Mouse (Mus musculus): Measurements from ENCODE around the gene Tmem201. TPM values are rescaled to one million over a fixed set of nuclear protein-coding genes. Genes with fewer than 3 reads are reported as not detected.
A peak's percentile ranks its signal among the peaks of the same experiment; 100 is the strongest.

Tmem201 gene
- 5.1 and 5.8 TPM in 2 replicates for polyA plus RNA-seq (2015; fragmentation: Nextera tagmentation; extraction: Ambion mirVana)

DNA sequence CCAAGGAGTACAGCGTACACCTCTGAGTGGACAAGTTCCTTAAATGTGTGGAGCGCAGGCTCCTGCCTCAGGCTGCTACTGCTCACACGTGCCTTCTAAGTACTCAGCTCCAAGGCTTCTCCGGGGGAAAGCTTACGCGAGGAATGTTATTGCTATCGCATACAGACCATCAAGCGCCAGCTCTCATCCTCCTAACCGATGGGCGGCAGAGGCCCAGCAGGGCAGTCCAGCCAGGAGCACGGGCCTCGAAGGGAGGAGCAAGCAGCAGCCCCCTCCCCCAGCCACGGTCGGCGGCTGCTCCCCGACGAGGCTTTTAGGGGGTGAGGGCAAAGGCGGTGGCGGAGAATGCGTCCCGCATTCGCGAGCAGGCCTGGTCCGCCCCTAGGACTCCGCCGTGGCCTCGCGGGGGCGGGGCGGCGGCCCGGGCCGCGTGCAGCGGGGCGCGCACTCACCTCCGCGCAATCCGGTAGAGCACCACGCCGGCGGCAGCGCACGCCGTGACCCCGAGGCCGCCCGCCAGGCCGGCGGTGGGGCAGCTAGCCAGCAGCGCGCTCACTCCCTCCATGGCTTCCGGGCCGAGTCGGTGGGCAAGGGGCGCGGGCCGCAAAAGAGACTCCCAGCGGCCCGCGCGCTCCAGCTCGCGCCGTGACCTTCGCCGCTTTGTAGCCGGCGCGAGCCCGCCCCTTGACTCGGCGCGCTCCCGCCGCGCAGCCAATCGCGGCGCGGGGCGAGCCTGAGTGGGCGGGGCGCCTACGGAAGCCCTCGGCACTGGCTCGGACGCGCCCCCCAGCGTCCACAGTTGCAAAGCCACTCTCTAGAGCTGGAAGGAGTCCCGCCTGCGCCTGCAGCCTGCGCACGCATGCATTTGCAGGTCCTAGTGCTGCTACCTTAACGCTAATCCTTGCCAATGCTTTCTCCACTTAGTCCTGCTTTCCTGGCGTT lies at the start of gene Tmem201:
Gene Tmem201 (minus strand): TSS at position 662 of the 942 bp plus-strand sequence.
- DNase-seq = peak; percentile 95
- Histone ChIP-seq H3K9me3 (ENCODE audit: low read length) (no peaks in the 10 kb centered on the region), H3K36me3 (replicated peaks; ENCODE audit: insufficient read depth, low read length) (peaks cover 6% of the 10 kb centered on the region; the same call in 1 of the 2 replicates), H3K4me1 (ENCODE audit: insufficient read depth) (peaks cover 26% of the 10 kb centered on the region), H3K27me3 (ENCODE audit: insufficient read depth, low read length) (no peaks in the 10 kb centered on the region), H3K9ac (replicated peaks) (peak within 1 kb of the TSS; percentile 82), H3K4me3 (ENCODE audit: low read depth, low read length) (peak within 1 kb of the TSS; percentile 72), H3K27ac (ENCODE audit: low read depth) (peak within 1 kb of the TSS; percentile 81), H3K4me2 (ENCODE audit: low read depth, low read length) (peak within 1 kb of the TSS; percentile 100)
- ATAC-seq = peak; percentile 91
- 1% methylated on average over 73 of the region's 97 CpGs for WGBS (ENCODE audit: insufficient replicate concordance)
- TF ChIP-seq EP300 (IDR thresholded peaks at IDR 0.05; ENCODE audit: low read depth) (no peak), CTCF (IDR thresholded peaks at IDR 0.05; ENCODE audit: low read depth) (peak; percentile 94)

DNA sequence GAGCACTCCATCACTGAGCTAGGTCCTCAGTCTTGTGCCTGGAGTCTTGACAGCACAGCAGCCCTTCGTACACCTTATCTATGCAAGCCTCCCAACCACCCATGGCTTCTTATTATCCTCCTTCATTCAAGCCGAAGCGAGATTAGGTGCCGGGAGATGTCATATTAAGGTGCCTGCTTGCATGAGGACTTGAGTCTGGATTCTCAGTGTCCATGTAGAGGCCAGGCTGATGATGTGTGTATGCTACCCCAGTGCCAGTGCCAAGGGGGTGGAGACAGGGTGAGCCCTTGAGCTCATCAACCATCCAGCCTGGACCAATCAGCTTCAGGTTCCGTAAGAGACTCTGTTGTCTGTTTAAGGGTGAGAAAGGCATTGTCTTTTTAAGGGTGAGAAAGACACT lies 47.1 kb upstream of the Tmem201 start:
- no peaks in the 10 kb centered on the region for H3K9me3 ChIP-seq (ENCODE audit: low read length)
- peaks cover 19% of the 10 kb centered on the region for H3K4me1 ChIP-seq (ENCODE audit: insufficient read depth)
- no peak for ATAC-seq
- WGBS (ENCODE audit: insufficient replicate concordance) = 77% methylated on average over 5 of the region's 5 CpGs
- H3K9ac ChIP-seq (replicated peaks) = no peak overlapping the region
- no peak for DNase-seq
- H3K4me3 ChIP-seq (ENCODE audit: low read depth, low read length) = no peak overlapping the region
- no peak overlapping the region for H3K4me2 ChIP-seq (ENCODE audit: low read depth, low read length)
- no peak overlapping the region for H3K27ac ChIP-seq (ENCODE audit: low read depth)
- TF ChIP-seq CTCF (IDR thresholded peaks at IDR 0.05; ENCODE audit: low read depth) (no peak), EP300 (IDR thresholded peaks at IDR 0.05; ENCODE audit: low read depth) (no peak)
- H3K36me3 ChIP-seq (replicated peaks; ENCODE audit: insufficient read depth, low read length) = no peaks in the 10 kb centered on the region
- H3K27me3 ChIP-seq (ENCODE audit: insufficient read depth, low read length) = no peaks in the 10 kb centered on the region

DNA sequence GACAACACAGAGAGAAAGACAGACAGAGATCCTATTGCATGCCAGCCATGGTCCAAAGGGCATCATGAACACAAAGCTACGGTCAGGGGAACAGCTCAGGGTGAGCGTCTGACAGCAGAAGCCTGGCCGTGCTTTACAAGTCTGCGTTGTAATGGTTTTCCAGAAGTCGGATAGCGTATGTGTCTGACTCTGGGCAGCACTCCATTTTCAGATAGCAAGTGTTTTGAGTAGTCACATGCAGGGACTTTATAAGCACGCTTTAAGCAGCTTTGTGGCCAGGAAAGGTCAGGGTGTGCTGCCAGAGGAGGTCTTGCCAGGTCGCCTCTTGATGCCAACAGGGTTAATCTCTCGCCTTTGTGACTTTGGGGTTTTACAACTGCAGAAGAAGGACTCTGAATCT lies 46.5 kb upstream of the Tmem201 start:
- TF ChIP-seq EP300 (IDR thresholded peaks at IDR 0.05; ENCODE audit: low read depth) = no peak
- no peak for TF ChIP-seq CTCF (IDR thresholded peaks at IDR 0.05; ENCODE audit: low read depth)
- DNase-seq (no peak), ATAC-seq (0 out of 2 replicates have a peak, but pooled peaks have one; percentile 9)

DNA sequence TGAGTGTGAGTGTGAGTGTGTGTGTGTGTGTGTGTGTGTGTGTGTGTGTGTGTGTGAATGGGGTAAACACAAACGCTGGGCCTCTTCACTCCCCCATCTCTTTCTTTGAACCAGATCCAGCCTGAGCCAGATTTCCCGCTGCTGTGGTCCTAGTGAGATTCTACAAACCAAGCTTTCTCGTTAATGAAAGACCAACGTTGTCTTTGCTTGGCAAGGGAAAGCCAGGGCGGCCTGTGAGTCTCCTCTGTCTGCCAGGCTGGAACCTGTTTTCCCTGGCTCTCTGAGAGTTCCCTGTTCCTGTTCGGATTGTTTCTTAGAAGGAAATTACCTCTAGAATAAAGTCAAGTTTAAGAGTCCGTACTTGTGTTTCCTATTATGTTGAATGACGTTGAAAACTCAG lies 45.1 kb upstream of the Tmem201 start:
- TF ChIP-seq EP300 (IDR thresholded peaks at IDR 0.05; ENCODE audit: low read depth) (no peak), CTCF (IDR thresholded peaks at IDR 0.05; ENCODE audit: low read depth) (no peak)
- Histone ChIP-seq H3K4me2 (ENCODE audit: low read depth, low read length) (no peak overlapping the region), H3K9ac (replicated peaks) (no peak overlapping the region), H3K4me3 (ENCODE audit: low read depth, low read length) (no peak overlapping the region), H3K4me1 (ENCODE audit: insufficient read depth) (peaks cover 20% of the 10 kb centered on the region), H3K9me3 (ENCODE audit: low read length) (no peaks in the 10 kb centered on the region), H3K27ac (ENCODE audit: low read depth) (no peak overlapping the region), H3K36me3 (replicated peaks; ENCODE audit: insufficient read depth, low read length) (no peaks in the 10 kb centered on the region), H3K27me3 (ENCODE audit: insufficient read depth, low read length) (no peaks in the 10 kb centered on the region)
- DNase-seq = no peak
- 65% methylated on average over 8 of the region's 8 CpGs for WGBS (ENCODE audit: insufficient replicate concordance)
- ATAC-seq = no peak

More for the DNA sequence above, 46.5 kb upstream of the Tmem201 start:
- Histone ChIP-seq H3K27me3 (ENCODE audit: insufficient read depth, low read length) (no peaks in the 10 kb centered on the region), H3K4me1 (ENCODE audit: insufficient read depth) (peaks cover 19% of the 10 kb centered on the region), H3K4me2 (ENCODE audit: low read depth, low read length) (no peak overlapping the region), H3K9ac (replicated peaks) (no peak overlapping the region), H3K36me3 (replicated peaks; ENCODE audit: insufficient read depth, low read length) (no peaks in the 10 kb centered on the region), H3K9me3 (ENCODE audit: low read length) (no peaks in the 10 kb centered on the region), H3K4me3 (ENCODE audit: low read depth, low read length) (no peak overlapping the region), H3K27ac (ENCODE audit: low read depth) (0 out of 2 replicates have a peak overlapping the region, but pooled peaks have one; percentile 48)
- 54% methylated on average over 9 of the region's 9 CpGs for WGBS (ENCODE audit: insufficient replicate concordance)

DNA sequence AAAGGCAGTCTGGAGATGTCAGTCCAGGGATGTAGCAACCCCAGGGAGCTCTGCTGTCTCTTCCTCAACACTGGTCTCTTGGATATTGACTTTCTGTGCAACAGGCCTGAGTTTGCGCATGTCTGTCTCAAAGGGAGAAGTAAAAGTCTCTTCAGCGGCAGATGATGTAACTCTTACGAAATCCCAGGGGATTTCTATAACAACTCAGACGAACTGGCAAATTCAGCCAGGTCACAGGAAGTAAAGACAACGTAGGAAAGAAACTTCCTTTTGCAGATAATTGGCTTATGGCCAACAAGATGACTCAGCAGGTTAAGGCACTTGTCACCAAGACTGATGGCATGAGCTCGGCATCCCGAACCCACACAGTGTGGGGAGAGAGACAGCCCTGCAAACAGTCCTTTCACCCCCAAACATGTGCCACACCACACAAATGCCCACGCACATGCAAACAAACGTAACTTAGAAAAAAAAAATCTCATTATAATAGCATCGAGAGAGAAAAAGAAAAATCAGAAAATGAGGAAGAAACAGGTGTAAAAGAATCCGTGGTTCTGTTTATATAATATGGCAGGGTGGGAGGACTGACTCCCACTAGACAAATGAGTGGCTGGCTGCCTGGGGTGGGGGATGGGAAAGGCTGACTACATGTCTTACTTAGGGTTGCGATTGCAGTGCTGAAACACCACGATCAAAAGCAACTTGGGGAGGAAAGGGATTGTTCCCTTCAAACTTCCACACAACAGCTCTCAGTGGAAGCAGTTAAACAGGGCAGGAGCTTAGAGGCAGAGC lies 42.9 kb upstream of the Tmem201 start:
- peak; percentile 55 for DNase-seq
- Histone ChIP-seq H3K4me3 (ENCODE audit: low read depth, low read length) (no peak overlapping the region), H3K9me3 (ENCODE audit: low read length) (no peaks in the 10 kb centered on the region), H3K4me2 (ENCODE audit: low read depth, low read length) (peak overlapping the region; percentile 53), H3K9ac (replicated peaks) (peak overlapping the region; percentile 39; the same call in 1 of the 2 replicates), H3K4me1 (ENCODE audit: insufficient read depth) (peaks cover 23% of the 10 kb centered on the region), H3K36me3 (replicated peaks; ENCODE audit: insufficient read depth, low read length) (no peaks in the 10 kb centered on the region), H3K27me3 (ENCODE audit: insufficient read depth, low read length) (no peaks in the 10 kb centered on the region), H3K27ac (ENCODE audit: low read depth) (peak overlapping the region; percentile 84)
- peak; percentile 38 for ATAC-seq
- WGBS (ENCODE audit: insufficient replicate concordance) = 20% methylated on average over 13 of the region's 13 CpGs
- TF ChIP-seq EP300 (IDR thresholded peaks at IDR 0.05; ENCODE audit: low read depth) (peak; percentile 91), CTCF (IDR thresholded peaks at IDR 0.05; ENCODE audit: low read depth) (no peak)

DNA sequence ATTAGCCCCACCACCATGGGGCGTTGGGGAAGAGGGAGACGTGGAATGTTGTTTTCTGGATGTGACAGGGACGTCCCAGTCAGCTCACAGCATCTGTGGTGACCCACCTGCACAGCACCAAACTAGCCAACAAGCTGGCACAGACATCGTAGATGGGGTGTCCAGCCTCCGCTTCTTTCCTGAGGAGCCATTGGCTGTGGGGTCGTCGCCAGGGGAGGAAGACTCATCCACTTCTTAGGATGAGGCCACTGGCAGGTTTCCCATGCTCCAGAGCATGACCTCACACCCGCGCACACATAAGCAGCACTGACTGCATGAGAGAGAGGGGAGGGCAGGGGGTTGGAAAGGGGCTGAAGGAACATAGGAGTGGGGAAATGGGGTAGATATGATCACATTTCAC lies 42.1 kb upstream of the Tmem201 start:
- Histone ChIP-seq H3K4me3 (ENCODE audit: low read depth, low read length) (no peak overlapping the region), H3K4me2 (ENCODE audit: low read depth, low read length) (peak overlapping the region; percentile 53), H3K36me3 (replicated peaks; ENCODE audit: insufficient read depth, low read length) (no peaks in the 10 kb centered on the region), H3K9me3 (ENCODE audit: low read length) (no peaks in the 10 kb centered on the region), H3K9ac (replicated peaks) (no peak overlapping the region; the same call in 1 of the 2 replicates), H3K4me1 (ENCODE audit: insufficient read depth) (peaks cover 23% of the 10 kb centered on the region), H3K27me3 (ENCODE audit: insufficient read depth, low read length) (no peaks in the 10 kb centered on the region), H3K27ac (ENCODE audit: low read depth) (peak overlapping the region; percentile 84)
- DNase-seq (peak; percentile 16), ATAC-seq (no peak)
- WGBS (ENCODE audit: insufficient replicate concordance) = 70% methylated on average over 9 of the region's 9 CpGs
- TF ChIP-seq CTCF (IDR thresholded peaks at IDR 0.05; ENCODE audit: low read depth) (no peak), EP300 (IDR thresholded peaks at IDR 0.05; ENCODE audit: low read depth) (no peak)
